8 mouse cellular contexts compared by ENCODE assay signal in the genomic region with DNA sequence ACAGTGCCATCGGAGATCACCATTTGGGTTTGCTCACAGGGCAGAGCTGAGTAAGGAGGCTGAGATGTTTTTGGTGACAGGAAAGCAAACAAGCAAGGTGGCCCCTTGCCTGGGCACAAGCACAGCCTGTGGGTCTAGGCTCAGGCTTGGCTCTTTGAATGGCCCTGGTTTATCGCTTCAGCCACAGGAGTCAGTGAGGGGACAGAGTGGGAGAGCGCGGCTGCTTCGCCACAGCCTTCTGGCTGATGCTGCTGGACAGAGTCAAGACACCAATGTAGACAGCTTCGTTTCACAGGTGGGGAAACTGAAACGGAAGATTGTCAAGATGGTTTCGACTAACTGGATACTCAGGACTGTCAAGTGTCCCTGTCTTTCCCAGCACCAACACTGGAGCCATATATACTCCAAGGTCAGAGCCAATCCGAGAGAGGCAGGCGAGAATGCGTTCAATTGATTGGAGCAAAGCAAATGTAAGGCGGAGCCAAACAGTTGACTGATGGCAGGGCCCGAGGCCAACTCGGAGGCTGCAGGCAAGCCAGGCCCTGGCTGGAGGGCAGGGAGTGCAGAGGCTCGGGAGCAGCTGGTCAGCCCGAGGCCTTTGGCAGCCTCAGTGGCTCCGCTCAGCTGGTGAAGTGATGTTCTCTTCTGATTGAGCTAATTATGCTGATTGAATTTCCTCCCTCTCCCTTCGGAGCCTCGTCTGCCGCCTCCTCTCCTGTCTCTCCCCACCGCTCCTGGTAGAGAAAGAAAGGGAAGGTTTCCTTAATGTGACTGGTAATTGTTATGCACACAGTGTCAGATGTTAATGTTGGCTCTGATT.
DNase-seq lines count a peak whose midpoint lies in the region; ATAC-seq and TF ChIP-seq lines count a peak whose summit lies in the region.

No protein-coding gene starts in this region.

- H3K27ac ChIP-seq in lung, embryonic 15.5 days = no peak overlapping the region
- no peak overlapping the region for H3K27ac ChIP-seq in cortical plate, adult 2 months (ENCODE audit: insufficient read depth, low read length)
- no peak overlapping the region for H3K27ac ChIP-seq in gastrocnemius, adult 2 months
- peak overlapping the region; percentile 43 for H3K27ac ChIP-seq in neural tube, embryonic 15.5 days (replicated peaks)

- H3K36me3 ChIP-seq in lung, embryonic 15.5 days = no peaks in the 10 kb centered on the region
- H3K36me3 ChIP-seq in neural tube, embryonic 15.5 days = no peaks in the 10 kb centered on the region

- no peak for TF ChIP-seq POLR2A in lung, adult 2 months (IDR thresholded peaks at IDR 0.05; ENCODE audit: borderline replicate concordance, extremely low read depth, low read depth, low read length)
- peak; percentile 35; the same call in 1 of the 2 replicates for TF ChIP-seq POLR2A in cortical plate, adult 2 months (IDR thresholded peaks at IDR 0.05; ENCODE audit: extremely low read depth, insufficient read depth, low read length)

- peak; percentile 21; the same call in 1 of the 2 replicates for ATAC-seq in lung, embryonic 15.5 days (ENCODE audit: borderline replicate concordance, extremely low read depth, low FRiP score, low TSS enrichment)
- ATAC-seq in neural tube, embryonic 15.5 days (ENCODE audit: low FRiP score) = peak; percentile 89
- no peak for ATAC-seq in CD4-positive, CD25-positive, alpha-beta regulatory T cell, adult 4 months

- no peak for TF ChIP-seq CTCF in lung, adult 2 months (IDR thresholded peaks at IDR 0.05; ENCODE audit: insufficient read depth, low read length)
- TF ChIP-seq CTCF in cortical plate, adult 2 months (IDR thresholded peaks at IDR 0.05; ENCODE audit: extremely low read depth, insufficient read depth, low read length) = no peak
- TF ChIP-seq CTCF in gastrocnemius, adult 2 months (IDR thresholded peaks at IDR 0.05) = no peak

- H3K27me3 ChIP-seq in lung, embryonic 15.5 days = peaks cover 6% of the 10 kb centered on the region; the same call in 1 of the 2 replicates
- H3K27me3 ChIP-seq in neural tube, embryonic 15.5 days (replicated peaks) = 0 out of 2 replicates have a peak, but pooled peaks cover 12% of the 10 kb centered on the region

- no peaks in the 10 kb centered on the region for H3K4me1 ChIP-seq in lung, embryonic 15.5 days
- H3K4me1 ChIP-seq in lung, adult 2 months (ENCODE audit: control insufficient read depth, insufficient read depth, low read length) = no peaks in the 10 kb centered on the region
- H3K4me1 ChIP-seq in cortical plate, adult 2 months (ENCODE audit: control insufficient read depth, insufficient read depth, low read length) = no peaks in the 10 kb centered on the region
- peaks cover 13% of the 10 kb centered on the region for H3K4me1 ChIP-seq in neural tube, embryonic 15.5 days

- intact Hi-C loops in gastrocnemius, adult 2 months (cut with DNase I) = no loop called here
- intact Hi-C loops in left cerebral cortex, postnatal 14 days (cut with DNase I) = no loop called here

- WGBS in lung, embryonic 15.5 days = 12% methylated on average over 20 of the region's 21 CpGs
- WGBS in lung, adult 2 months = 16% methylated on average over 21 of the region's 21 CpGs
- WGBS in neural tube, embryonic 15.5 days = 10% methylated on average over 21 of the region's 21 CpGs

- no peak overlapping the region for H3K4me2 ChIP-seq in lung, embryonic 15.5 days
- peak overlapping the region; percentile 50 for H3K4me2 ChIP-seq in neural tube, embryonic 15.5 days

- H3K9ac ChIP-seq in lung, embryonic 15.5 days = no peak overlapping the region
- peak overlapping the region; percentile 28; the same call in 1 of the 2 replicates for H3K9ac ChIP-seq in neural tube, embryonic 15.5 days (replicated peaks)

- DNase-seq in lung, adult 2 months = no peak
- DNase-seq in gastrocnemius, adult 2 months = peak; percentile 73
- DNase-seq in kidney, adult 11 months = peak; percentile 7
- peak; percentile 71 to 81 for DNase-seq in left cerebral cortex, postnatal 14 days (ENCODE audit: low spot score in 2 of 2)

- no peaks in the 10 kb centered on the region for H3K9me3 ChIP-seq in lung, embryonic 15.5 days
- H3K9me3 ChIP-seq in neural tube, embryonic 15.5 days (replicated peaks) = no peaks in the 10 kb centered on the region

- H3K4me3 ChIP-seq in lung, embryonic 15.5 days = no peak overlapping the region
- no peak overlapping the region for H3K4me3 ChIP-seq in lung, adult 2 months (replicated peaks; ENCODE audit: extremely low read depth, low read depth, low read length)
- H3K4me3 ChIP-seq in cortical plate, adult 2 months (ENCODE audit: insufficient read depth, low read length) = no peak overlapping the region
- H3K4me3 ChIP-seq in gastrocnemius, adult 2 months = no peak overlapping the region
- H3K4me3 ChIP-seq in neural tube, embryonic 15.5 days (replicated peaks) = no peak overlapping the region
